Mouse (Mus musculus) lung, adult 18-20 months (tissue): Measurements from ENCODE around the gene Hist1h4d.
"Not testable (repeated sequence)": the region's sequence is repeated elsewhere in the genome, so short reads cannot be mapped to it uniquely, and the experiment has no call there.

ENCODE experiments used
- DNase-seq, 2 experiments: peaks; one replicate each; pipeline ENCODE4 v3.0.0; 2022; ENCODE audit warnings: mixed read lengths in 2 of 2

Hist1h4d gene

GRCm38 (mm10) chr13:23573898-23574524 is 7.4 kb upstream of the Hist1h4d start, which contains the start of the genes Hist1h2bf and Hist1h2ad:
Gene Hist1h2bf, minus strand, starts transcription at chr13:23574196.
Gene Hist1h2ad, plus strand, starts transcription at chr13:23574381.
- peak; percentile 86 to 89 for DNase-seq

GRCm38 (mm10) chr13:23574546-23575170 is 6.7 kb upstream of the Hist1h4d start:
- DNase-seq, result not testable (repeated sequence)

- no peak for DNase-seq
Observed at GRCm38 (mm10) chr13:23575271-23575851, 6.0 kb upstream of the Hist1h4d start, which contains the start of gene Hist1h3d. Gene Hist1h3d, plus strand, starts transcription at chr13:23575763.

- DNase-seq, result not testable (repeated sequence)
Observed at GRCm38 (mm10) chr13:23575864-23576313, 5.5 kb upstream of the Hist1h4d start.

GRCm38 (mm10) chr13:23576351-23576881 is 5.0 kb upstream of the Hist1h4d start:
- DNase-seq, result no peak

GRCm38 (mm10) chr13:23576906-23577639 is 4.3 kb upstream of the Hist1h4d start:
- DNase-seq, result no peak

- no peak for DNase-seq
Observed at GRCm38 (mm10) chr13:23577835-23578234, 3.6 kb upstream of the Hist1h4d start.

GRCm38 (mm10) chr13:23582219-23583056 is 1.0 kb downstream of the Hist1h4d start:
- DNase-seq, result no peak

GRCm38 (mm10) chr13:23583387-23584068 is 2.1 kb downstream of the Hist1h4d start:
- DNase-seq, result no peak

- DNase-seq, result no peak
Observed at GRCm38 (mm10) chr13:23584331-23584730, 2.9 kb downstream of the Hist1h4d start.

GRCm38 (mm10) chr13:23585029-23585441 is 3.6 kb downstream of the Hist1h4d start:
- DNase-seq, result peak; percentile 78 to 86

GRCm38 (mm10) chr13:23585442-23586098 is 4.2 kb downstream of the Hist1h4d start:
- DNase-seq, result peak; percentile 81

GRCm38 (mm10) chr13:23586099-23586939 is 4.9 kb downstream of the Hist1h4d start:
- no peak for DNase-seq

- DNase-seq, result no peak
Observed at GRCm38 (mm10) chr13:23586940-23587225, 5.5 kb downstream of the Hist1h4d start.

- no peak for DNase-seq
Observed at GRCm38 (mm10) chr13:23591206-23591605, 9.8 kb downstream of the Hist1h4d start.

GRCm38 (mm10) chr13:23591886-23592285 is 10.5 kb downstream of the Hist1h4d start:
- not testable (repeated sequence) for DNase-seq

GRCm38 (mm10) chr13:23592614-23593013 is 11.2 kb downstream of the Hist1h4d start:
- no peak for DNase-seq

- peak in 1 of 2 experiments; percentile 42 for DNase-seq
Observed at GRCm38 (mm10) chr13:23593051-23593770, 11.8 kb downstream of the Hist1h4d start.

GRCm38 (mm10) chr13:23595185-23595584 is 13.8 kb downstream of the Hist1h4d start:
- DNase-seq, result no peak
